Mouse (Mus musculus): ENCODE data around the gene Ypel5.

GRCm38 (mm10) chr17:72795392-72796047 is 40.7 kb upstream of the Ypel5 start:
- TF ChIP-seq POLR2A (IDR thresholded peaks at IDR 0.05; ENCODE audit: insufficient read depth, low read depth, low read length) = no peak
- no peak for TF ChIP-seq CTCF (IDR thresholded peaks at IDR 0.05)
